In genomic region chr14:121038676-121039075, GRCm38 (mm10) we compare ENCODE assay signal across 12 mouse cellular contexts. TPM values are rescaled to one million over a fixed set of nuclear protein-coding genes. Genes with fewer than 3 reads are reported as not detected.
DNase-seq lines count a peak whose midpoint lies in the region; ATAC-seq lines count a peak whose summit lies in the region.
"Had no signal": no experiment of that assay in that cellular context is flagged by ENCODE, and none has a peak within 500 bp of the region (broad histone marks: within the 10 kb centered on the region; RNA-seq: fewer than 3 reads in every experiment).

No protein-coding gene starts in this region.

- no peak for ATAC-seq in heart, embryonic 12.5 days (ENCODE audit: insufficient number of reproducible peaks, low FRiP score)
- ATAC-seq in hindbrain, embryonic 13.5 days (ENCODE audit: low FRiP score), result no peak
- no peak for ATAC-seq in midbrain, embryonic 16.5 days
- no peak for ATAC-seq in megakaryocyte-erythroid progenitor cell, adult 5-6 weeks (replicated peaks; ENCODE audit: low FRiP score, low TSS enrichment, poor library complexity, severe bottlenecking)

- H3K4me1 ChIP-seq in heart, embryonic 12.5 days (replicated peaks), result peaks cover 50% of the 10 kb centered on the region
- H3K4me1 ChIP-seq in embryonic facial prominence, embryonic 10.5 days, result peaks cover 52% of the 10 kb centered on the region
- peaks cover 35% of the 10 kb centered on the region for H3K4me1 ChIP-seq in hindbrain, embryonic 13.5 days (replicated peaks)
- H3K4me1 ChIP-seq in midbrain, embryonic 16.5 days (ENCODE audit: control insufficient read depth, insufficient read depth, low read length), result peaks cover 36% of the 10 kb centered on the region

- 60% methylated on average over 5 of the region's 5 CpGs for WGBS in heart, embryonic 12.5 days
- 31% methylated on average over 5 of the region's 5 CpGs for WGBS in embryonic facial prominence, embryonic 10.5 days
- 57% methylated on average over 5 of the region's 5 CpGs for WGBS in hindbrain, embryonic 13.5 days
- WGBS in midbrain, embryonic 16.5 days, result 61% methylated on average over 5 of the region's 5 CpGs

- DNase-seq in heart, postnatal 4 days, result no peak
- peak; percentile 78 for DNase-seq in embryonic facial prominence, embryonic 10.5 days (ENCODE audit: low spot score)
- DNase-seq in right cerebral cortex, postnatal 14 days, result no peak
- no peak for DNase-seq in kidney, postnatal 4 days
- DNase-seq: cerebellum, postnatal 10 days; liver; lung, postnatal 14 days had no signal

- no peak overlapping the region for H3K4me3 ChIP-seq in heart, embryonic 12.5 days
- peak overlapping the region; percentile 91 for H3K4me3 ChIP-seq in embryonic facial prominence, embryonic 10.5 days
- no peak overlapping the region for H3K4me3 ChIP-seq in hindbrain, embryonic 13.5 days
- no peak overlapping the region for H3K4me3 ChIP-seq in midbrain, embryonic 16.5 days (ENCODE audit: low read depth, low read length)

- H3K27ac ChIP-seq in heart, embryonic 12.5 days (ENCODE audit: poor library complexity, severe bottlenecking), result peak overlapping the region; percentile 47; the same call in 1 of the 2 replicates
- peak overlapping the region; percentile 76 for H3K27ac ChIP-seq in embryonic facial prominence, embryonic 10.5 days (replicated peaks)
- H3K27ac ChIP-seq in hindbrain, embryonic 13.5 days, result no peak overlapping the region
- H3K27ac ChIP-seq in midbrain, embryonic 16.5 days (ENCODE audit: low read length), result no peak overlapping the region
- H3K27ac ChIP-seq: stomach, postnatal 0 days had no signal

- peak overlapping the region; percentile 40; the same call in 1 of the 2 replicates for H3K4me2 ChIP-seq in heart, embryonic 12.5 days
- H3K4me2 ChIP-seq in hindbrain, embryonic 13.5 days, result peak overlapping the region; percentile 86; the same call in 1 of the 2 replicates
- H3K4me2 ChIP-seq in midbrain, embryonic 16.5 days (ENCODE audit: low read length), result peak overlapping the region; percentile 89

- H3K36me3 ChIP-seq in heart, embryonic 12.5 days, result no peaks in the 10 kb centered on the region
- H3K36me3 ChIP-seq in embryonic facial prominence, embryonic 10.5 days (replicated peaks), result peaks cover 4% of the 10 kb centered on the region; the same call in 1 of the 2 replicates
- H3K36me3 ChIP-seq in hindbrain, embryonic 13.5 days, result no peaks in the 10 kb centered on the region
- H3K36me3 ChIP-seq in midbrain, embryonic 16.5 days (ENCODE audit: control insufficient read depth, insufficient read depth, low read length), result no peaks in the 10 kb centered on the region

- H3K9me3 ChIP-seq in heart, embryonic 12.5 days (replicated peaks), result no peaks in the 10 kb centered on the region
- H3K9me3 ChIP-seq in embryonic facial prominence, embryonic 10.5 days, result no peaks in the 10 kb centered on the region
- no peaks in the 10 kb centered on the region for H3K9me3 ChIP-seq in hindbrain, embryonic 13.5 days
- H3K9me3 ChIP-seq in midbrain, embryonic 16.5 days (replicated peaks; ENCODE audit: control insufficient read depth, low read length, poor library complexity, severe bottlenecking), result no peaks in the 10 kb centered on the region

- H3K9ac ChIP-seq in heart, embryonic 12.5 days, result no peak overlapping the region
- H3K9ac ChIP-seq in hindbrain, embryonic 13.5 days, result no peak overlapping the region
- no peak overlapping the region for H3K9ac ChIP-seq in midbrain, embryonic 16.5 days (ENCODE audit: low read depth, low read length)

- no peaks in the 10 kb centered on the region for H3K27me3 ChIP-seq in heart, embryonic 12.5 days (replicated peaks)
- peaks cover 14% of the 10 kb centered on the region for H3K27me3 ChIP-seq in embryonic facial prominence, embryonic 10.5 days (replicated peaks; ENCODE audit: low read depth, poor library complexity, severe bottlenecking)
- H3K27me3 ChIP-seq in hindbrain, embryonic 13.5 days, result peaks cover 10% of the 10 kb centered on the region
- no peaks in the 10 kb centered on the region for H3K27me3 ChIP-seq in midbrain, embryonic 16.5 days (ENCODE audit: control insufficient read depth, insufficient read depth, low read depth, low read length)

RNA-seq across cellular contexts. Expression of gene Farp1, which starts 3.7 kb away (rescaled TPM):
- 32.4 and 33.0 TPM in 2 replicates for polyA plus RNA-seq in heart, embryonic 12.5 days (2016; fragmentation: Nextera tagmentation; extraction: Ambion mirVana)
- total RNA-seq in heart, postnatal 4 days (2021), result 10 to 100 TPM; 42.9 to 43.2 TPM
- 35.8 and 41.7 TPM in 2 replicates for polyA plus RNA-seq in embryonic facial prominence, embryonic 10.5 days (2016; fragmentation: Nextera tagmentation; extraction: Ambion mirVana)
- 23.3 and 24.8 TPM in 2 replicates for polyA plus RNA-seq in hindbrain, embryonic 13.5 days (2015; fragmentation: Nextera tagmentation; extraction: Ambion mirVana)
- 39.8 and 40.2 TPM in 2 replicates for polyA plus RNA-seq in midbrain, embryonic 16.5 days (2015; fragmentation: Nextera tagmentation; extraction: Ambion mirVana)
- 0.20 TPM in 1 of 2 replicates, not detected in the other for total RNA-seq in megakaryocyte-erythroid progenitor cell, adult 5-6 weeks (2014; fragmentation: Nextera tagmentation)
- total RNA-seq in megakaryocyte-erythroid progenitor cell, adult 5-6 weeks (2017), result not detected in 2 replicates

Comparison
In these comparisons a context has a peak if more than half of its experiments do, and no peak if none do; other contexts are left out.
1. H3K27ac ChIP-seq: peak in heart, embryonic 12.5 days (single experiment) and embryonic facial prominence, embryonic 10.5 days (single experiment); none in hindbrain, embryonic 13.5 days (single experiment) and midbrain, embryonic 16.5 days (single experiment).
2. Peak in every context shown above with its lines, with median percentiles within 50 percentile points of each other: H3K4me2 ChIP-seq.